Mouse (Mus musculus) kidney, postnatal 10 days (tissue): ENCODE measurements at regions not wholly inside any gene's neighbourhood (a gene's known extent, or its start where the extent isn't known, plus 50 kb on each side); places are given as distances from the start of the nearest gene placed in this dataset.
"Not testable (repeated sequence)": the region's sequence is repeated elsewhere in the genome, so short reads cannot be mapped to it uniquely, and the experiment has no call there.

ENCODE experiments used
- DNase-seq: peaks from one replicate; pipeline ENCODE4 v3.0.0; 2021; ENCODE audit warnings: mixed read lengths

GRCm38 (mm10) chr13:46023630-46024041, 58.8 kb upstream of the Atxn1 start:
- DNase-seq = no peak

GRCm38 (mm10) chr13:46023187-46023586, 58.4 kb upstream of the Atxn1 start:
- DNase-seq = peak; percentile 36

- DNase-seq = no peak
Measured at GRCm38 (mm10) chr13:46020945-46021835, 56.4 kb upstream of the Atxn1 start.

GRCm38 (mm10) chr13:46019431-46020166, 54.8 kb upstream of the Atxn1 start:
- peak; percentile 83 for DNase-seq

GRCm38 (mm10) chr13:46018903-46019430, 54.2 kb upstream of the Atxn1 start:
- DNase-seq = no peak

- no peak for DNase-seq
Measured at GRCm38 (mm10) chr13:46017742-46018141, 52.9 kb upstream of the Atxn1 start.

- not testable (repeated sequence) for DNase-seq
Measured at GRCm38 (mm10) chr13:46017011-46017410, 52.2 kb upstream of the Atxn1 start.

- no peak for DNase-seq
Measured at GRCm38 (mm10) chr13:46015231-46015630, 50.4 kb upstream of the Atxn1 start.

- no peak for DNase-seq
Measured at GRCm38 (mm10) chr13:46014637-46015036, 49.8 kb upstream of the Atxn1 start.
